Mouse (Mus musculus) erythroblast, embryonic 14.5 days (primary cell): ENCODE data around the gene Neu3. TPM values are rescaled to one million over a fixed set of nuclear protein-coding genes. Genes with fewer than 3 reads are reported as not detected.

ENCODE experiments used
- H3K27me3 ChIP-seq: 2 replicates; pipeline ENCODE4 v1.6.1; 2012; ENCODE audit warnings: inconsistent platforms; ENCODE audit not compliant: control insufficient read depth
- H3K36me3 ChIP-seq: 2 replicates; pipeline ENCODE4 v1.6.1; 2012; ENCODE audit warnings: mild to moderate bottlenecking, inconsistent platforms; ENCODE audit not compliant: control insufficient read depth
- H3K4me1 ChIP-seq: 2 replicates; pipeline ENCODE4 v1.6.1; 2012; ENCODE audit warnings: inconsistent platforms; ENCODE audit not compliant: control insufficient read depth
- H3K4me3 ChIP-seq: replicated peaks from 2 replicates; pipeline ENCODE3; 2012; ENCODE audit warnings: moderate library complexity, mild to moderate bottlenecking, inconsistent platforms
- H3K9me3 ChIP-seq: 2 replicates; pipeline ENCODE4 v1.6.1; 2012; ENCODE audit warnings: low read length, inconsistent platforms, mixed read lengths; ENCODE audit not compliant: control insufficient read depth
- GATA1 ChIP-seq: IDR thresholded peaks from 2 replicates; pipeline ENCODE4 v1.6.1; 2012; ENCODE audit warnings: low read length, inconsistent platforms, mixed read lengths
- TAL1 ChIP-seq: IDR thresholded peaks from 3 replicates; pipeline ENCODE4 v1.6.1; 2012; ENCODE audit warnings: low read length, inconsistent platforms, mixed read lengths
- polyA plus RNA-seq: library from polyadenylated mRNA; stranded (reverse); fragments of >175 nt; gene quantifications from 2 replicates; pipeline ENCODE4 v1.2.3, GENCODE M21; 2012

Gene Neu3
- polyA plus RNA-seq, 1 experiment: 0.51 TPM

DNA sequence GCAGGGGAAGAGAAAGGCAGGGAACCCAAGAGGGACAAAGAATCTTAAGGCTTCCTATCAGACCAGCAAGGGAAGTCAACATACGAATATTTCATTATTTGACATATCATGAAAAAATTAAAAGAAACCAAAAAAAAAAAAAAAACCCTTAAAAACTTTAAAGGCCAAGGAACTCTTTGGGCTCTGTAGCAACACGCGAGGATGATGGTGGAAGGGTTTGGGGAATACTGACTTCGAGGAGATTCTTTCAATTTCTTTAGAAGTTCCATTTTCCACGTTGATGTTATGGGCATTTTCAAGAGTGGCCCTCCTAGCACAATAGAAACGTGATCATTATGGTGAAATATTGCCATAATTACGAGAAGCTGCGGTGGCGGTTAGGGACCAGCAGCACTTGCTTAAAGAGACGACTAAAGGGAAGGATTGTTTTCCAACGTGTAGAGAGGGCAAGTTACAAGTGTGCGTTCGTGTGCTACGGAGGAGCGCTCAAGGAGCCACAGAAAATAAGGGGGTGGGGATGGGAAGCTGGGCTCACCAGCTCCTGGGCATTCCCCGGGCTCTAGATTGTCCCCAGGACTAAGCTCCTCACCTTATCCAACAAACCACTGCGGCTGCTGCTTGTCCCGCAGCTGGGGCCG, 30.1 kb upstream of the Neu3 start:
- TF ChIP-seq GATA1 (no peak), TAL1 (no peak)
- H3K4me1 ChIP-seq: peaks cover 33% of the 10 kb centered on the region
- peaks cover 13% of the 10 kb centered on the region for H3K27me3 ChIP-seq
- H3K36me3 ChIP-seq: peaks cover 39% of the 10 kb centered on the region
- H3K4me3 ChIP-seq: peak overlapping the region; percentile 68
- no peaks in the 10 kb centered on the region for H3K9me3 ChIP-seq

- Histone ChIP-seq H3K4me3 (peak overlapping the region; percentile 35), H3K36me3 (peaks cover 59% of the 10 kb centered on the region)
- no peak for TF ChIP-seq GATA1
- TF ChIP-seq TAL1: no peak
Observed at GRCm38 (mm10) chr7:99856266-99856861, 28.1 kb upstream of the Neu3 start.

DNA sequence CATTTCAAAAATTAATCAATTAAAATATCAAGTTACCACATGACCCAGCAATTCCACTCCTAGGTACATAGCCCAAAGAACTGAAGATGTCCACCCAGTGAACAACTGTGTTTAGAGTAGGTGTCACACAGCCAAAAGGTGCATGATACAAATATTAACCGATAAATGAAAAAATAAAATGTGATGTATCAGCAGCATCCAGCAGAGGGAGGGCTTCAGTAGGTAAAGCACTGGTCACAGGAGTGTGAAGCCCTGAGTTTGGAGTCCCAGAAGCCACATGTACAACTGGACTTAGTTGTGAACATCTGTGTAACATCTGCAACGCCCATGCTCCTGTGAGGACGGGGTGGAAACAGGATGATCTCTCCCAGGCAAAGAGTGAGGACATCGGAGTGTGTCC, 26.1 kb upstream of the Neu3 start:
- Histone ChIP-seq H3K27me3 (no peaks in the 10 kb centered on the region), H3K4me1 (peaks cover 32% of the 10 kb centered on the region), H3K9me3 (no peaks in the 10 kb centered on the region), H3K36me3 (peaks cover 73% of the 10 kb centered on the region), H3K4me3 (no peak overlapping the region)
- TF ChIP-seq GATA1 (no peak), TAL1 (no peak)

More at GRCm38 (mm10) chr7:99856266-99856861, 28.1 kb upstream of the Neu3 start:
- Histone ChIP-seq H3K9me3 (no peaks in the 10 kb centered on the region), H3K27me3 (peaks cover 2% of the 10 kb centered on the region; the same call in 1 of the 2 replicates), H3K4me1 (peaks cover 35% of the 10 kb centered on the region)

DNA sequence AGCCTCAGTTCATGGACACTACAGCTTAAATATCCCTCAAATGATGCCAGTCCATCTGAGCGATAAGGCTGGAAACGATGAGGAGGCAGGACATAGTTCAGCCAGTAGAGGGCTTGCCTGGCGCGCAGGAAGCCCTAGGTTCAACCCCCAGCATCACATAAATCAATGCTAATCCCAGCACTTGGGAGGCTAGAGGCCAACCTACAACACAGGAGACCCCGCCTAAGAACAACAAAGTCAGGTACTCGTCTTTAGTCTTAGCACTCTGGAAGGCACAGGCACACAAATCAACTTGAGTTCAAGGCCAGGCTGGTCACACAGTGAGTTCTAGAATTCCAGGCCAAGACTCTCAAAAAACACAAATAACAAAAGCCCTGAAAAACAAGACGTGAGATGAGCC, 25.1 kb upstream of the Neu3 start:
- Histone ChIP-seq H3K4me1 (peaks cover 30% of the 10 kb centered on the region), H3K27me3 (no peaks in the 10 kb centered on the region), H3K4me3 (no peak overlapping the region), H3K9me3 (no peaks in the 10 kb centered on the region), H3K36me3 (peaks cover 81% of the 10 kb centered on the region)
- no peak for TF ChIP-seq TAL1

- Histone ChIP-seq H3K36me3 (peaks cover 91% of the 10 kb centered on the region), H3K27me3 (no peaks in the 10 kb centered on the region), H3K9me3 (no peaks in the 10 kb centered on the region), H3K4me1 (peaks cover 16% of the 10 kb centered on the region), H3K4me3 (no peak overlapping the region)
- TF ChIP-seq TAL1: no peak
- TF ChIP-seq GATA1: no peak
Observed at GRCm38 (mm10) chr7:99851618-99852017, 23.4 kb upstream of the Neu3 start.

- no peaks in the 10 kb centered on the region for H3K27me3 ChIP-seq
- no peak overlapping the region for H3K4me3 ChIP-seq
- no peak for TF ChIP-seq TAL1
- no peak for TF ChIP-seq GATA1
- no peaks in the 10 kb centered on the region for H3K9me3 ChIP-seq
- H3K36me3 ChIP-seq: peaks cover 91% of the 10 kb centered on the region
- H3K4me1 ChIP-seq: peaks cover 11% of the 10 kb centered on the region
Observed at GRCm38 (mm10) chr7:99851121-99851520, 22.9 kb upstream of the Neu3 start.

- no peaks in the 10 kb centered on the region for H3K9me3 ChIP-seq
- H3K27me3 ChIP-seq: no peaks in the 10 kb centered on the region
- TF ChIP-seq TAL1: no peak
- TF ChIP-seq GATA1: no peak
- peaks cover 91% of the 10 kb centered on the region for H3K36me3 ChIP-seq
- H3K4me3 ChIP-seq: no peak overlapping the region
- peaks cover 7% of the 10 kb centered on the region for H3K4me1 ChIP-seq
Observed at GRCm38 (mm10) chr7:99850534-99850933, 22.3 kb upstream of the Neu3 start.

- Histone ChIP-seq H3K36me3 (peaks cover 90% of the 10 kb centered on the region), H3K9me3 (no peaks in the 10 kb centered on the region), H3K4me1 (peaks cover 8% of the 10 kb centered on the region), H3K27me3 (no peaks in the 10 kb centered on the region), H3K4me3 (no peak overlapping the region)
- TF ChIP-seq GATA1: no peak
- no peak for TF ChIP-seq TAL1
Observed at GRCm38 (mm10) chr7:99845533-99846236, 17.5 kb upstream of the Neu3 start.

GRCm38 (mm10) chr7:99838241-99838640, 10.0 kb upstream of the Neu3 start:
- no peak for TF ChIP-seq TAL1
- TF ChIP-seq GATA1: no peak
- H3K4me1 ChIP-seq: peaks cover 24% of the 10 kb centered on the region
- H3K9me3 ChIP-seq: no peaks in the 10 kb centered on the region
- peaks cover 77% of the 10 kb centered on the region for H3K36me3 ChIP-seq
- H3K4me3 ChIP-seq: no peak overlapping the region
- H3K27me3 ChIP-seq: no peaks in the 10 kb centered on the region
